Mouse (Mus musculus): Measurements from ENCODE around the gene Bex3. TPM values are rescaled to one million over a fixed set of nuclear protein-coding genes. Genes with fewer than 3 reads are reported as not detected.

Gene Bex3
- total and polyA plus RNA-seq, 2 experiments from 2014 or later: 263 to 904 TPM

GRCm38 (mm10) chrX:136306196-136306595, 36.1 kb downstream of the Bex3 start:
- WGBS: 55% methylated on average over 1 of the region's 1 CpGs
- no peak for ATAC-seq
- Histone ChIP-seq H3K4me1 (ENCODE audit: insufficient read depth, low read length) (no peaks in the 10 kb centered on the region), H3K9me3 (ENCODE audit: low read length) (no peaks in the 10 kb centered on the region), H3K27ac (no peak overlapping the region), H3K4me2 (ENCODE audit: low read depth, low read length) (no peak overlapping the region), H3K4me3 (ENCODE audit: low read length) (no peak overlapping the region), H3K36me3 (ENCODE audit: insufficient read depth, low read length) (no peaks in the 10 kb centered on the region), H3K27me3 (ENCODE audit: insufficient read depth, low read length) (no peaks in the 10 kb centered on the region), H3K9ac (replicated peaks; ENCODE audit: low read length) (no peak overlapping the region)
- TF ChIP-seq CTCF (IDR thresholded peaks at IDR 0.05; ENCODE audit: low read depth): no peak
- DNase-seq (ENCODE audit: low spot score): no peak

DNA sequence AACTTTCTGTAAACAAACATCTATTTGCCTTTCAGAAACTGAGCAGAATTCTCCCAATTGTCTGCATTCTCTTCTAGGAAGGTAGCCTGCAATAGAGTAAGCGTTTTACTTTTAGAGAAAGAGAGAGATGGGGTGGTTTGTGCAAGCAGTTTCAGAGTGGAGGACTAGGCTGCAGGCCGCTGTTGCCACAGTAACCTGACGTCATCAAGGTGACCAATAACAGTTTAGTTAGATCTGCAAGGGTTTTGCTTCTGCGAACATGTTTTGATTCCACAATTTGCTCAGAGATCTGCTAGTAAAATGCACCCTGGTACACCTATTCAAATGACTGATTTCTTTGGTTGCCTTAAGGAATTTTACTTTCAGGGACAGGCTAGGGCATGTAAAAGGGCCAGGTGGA, 43.2 kb downstream of the Bex3 start:
- Histone ChIP-seq H3K27ac (peak overlapping the region; percentile 60; the same call in 1 of the 2 replicates), H3K27me3 (ENCODE audit: insufficient read depth, low read length) (no peaks in the 10 kb centered on the region), H3K4me3 (ENCODE audit: low read length) (no peak overlapping the region), H3K9ac (replicated peaks; ENCODE audit: low read length) (no peak overlapping the region), H3K36me3 (ENCODE audit: insufficient read depth, low read length) (no peaks in the 10 kb centered on the region), H3K9me3 (ENCODE audit: low read length) (no peaks in the 10 kb centered on the region), H3K4me1 (ENCODE audit: insufficient read depth, low read length) (no peaks in the 10 kb centered on the region), H3K4me2 (ENCODE audit: low read depth, low read length) (peak overlapping the region; percentile 23; the same call in 1 of the 2 replicates)
- DNase-seq (ENCODE audit: low spot score) (peak; percentile 65), ATAC-seq (peak; percentile 78)
- WGBS: 47% methylated on average over 4 of the region's 4 CpGs
- no peak for TF ChIP-seq CTCF (IDR thresholded peaks at IDR 0.05; ENCODE audit: low read depth)

DNA sequence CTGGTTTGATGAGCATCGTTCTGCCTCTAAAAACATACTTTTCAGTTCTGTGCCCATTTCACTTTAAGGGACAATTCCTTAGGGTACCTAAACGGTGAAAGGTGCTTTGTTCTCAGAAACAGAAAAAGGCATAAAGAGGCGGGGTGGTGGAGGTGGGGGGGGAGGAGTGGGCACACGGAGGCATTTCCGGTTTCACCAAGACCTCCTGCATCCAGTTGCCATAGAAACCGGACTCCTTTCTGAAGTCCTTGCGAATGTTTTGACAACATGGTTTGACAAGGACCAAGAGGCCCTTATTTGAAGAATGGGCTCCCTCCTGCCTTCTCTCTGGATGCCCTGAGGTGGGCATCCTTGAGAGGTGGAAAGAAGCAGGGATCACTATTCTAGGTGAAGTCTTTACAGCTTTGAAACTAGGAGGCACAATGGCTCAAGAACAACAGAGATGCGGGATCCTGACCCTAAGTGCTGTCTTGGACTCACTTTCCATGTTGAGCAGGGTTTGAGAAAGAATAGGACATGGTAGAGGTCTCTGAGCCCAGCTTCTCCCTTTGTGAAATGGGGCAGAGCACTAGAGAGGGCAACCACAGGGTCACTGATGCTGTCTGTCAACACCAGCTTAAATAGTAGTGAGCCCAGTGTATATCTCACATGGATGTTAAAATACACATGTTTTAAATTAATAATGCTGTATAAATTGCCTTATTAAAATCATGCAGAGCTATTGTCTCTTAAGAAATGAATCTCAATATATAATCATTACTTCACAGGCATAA, 43.9 kb downstream of the Bex3 start:
- peak; percentile 67 for DNase-seq (ENCODE audit: low spot score)
- TF ChIP-seq CTCF (IDR thresholded peaks at IDR 0.05; ENCODE audit: low read depth): no peak

GRCm38 (mm10) chrX:136319953-136320352, 49.9 kb downstream of the Bex3 start:
- no peak for ATAC-seq
- Histone ChIP-seq H3K4me1 (ENCODE audit: insufficient read depth, low read length) (no peaks in the 10 kb centered on the region), H3K4me2 (ENCODE audit: low read depth, low read length) (no peak overlapping the region), H3K27ac (no peak overlapping the region), H3K36me3 (ENCODE audit: insufficient read depth, low read length) (no peaks in the 10 kb centered on the region), H3K9ac (replicated peaks; ENCODE audit: low read length) (no peak overlapping the region), H3K9me3 (ENCODE audit: low read length) (no peaks in the 10 kb centered on the region), H3K27me3 (ENCODE audit: insufficient read depth, low read length) (no peaks in the 10 kb centered on the region), H3K4me3 (ENCODE audit: low read length) (no peak overlapping the region)
- TF ChIP-seq CTCF (IDR thresholded peaks at IDR 0.05; ENCODE audit: low read depth): no peak
- no peak for DNase-seq (ENCODE audit: low spot score)
- WGBS: 67% methylated on average over 4 of the region's 4 CpGs

More for the DNA sequence above, 43.9 kb downstream of the Bex3 start:
- no peaks in the 10 kb centered on the region for H3K4me1 ChIP-seq (ENCODE audit: insufficient read depth, low read length)
- H3K27ac ChIP-seq: peak overlapping the region; percentile 60; the same call in 1 of the 2 replicates
- 46% methylated on average over 8 of the region's 8 CpGs for WGBS
- peak overlapping the region; percentile 23; the same call in 1 of the 2 replicates for H3K4me2 ChIP-seq (ENCODE audit: low read depth, low read length)
- no peaks in the 10 kb centered on the region for H3K9me3 ChIP-seq (ENCODE audit: low read length)
- H3K27me3 ChIP-seq (ENCODE audit: insufficient read depth, low read length): no peaks in the 10 kb centered on the region
- no peak overlapping the region for H3K9ac ChIP-seq (replicated peaks; ENCODE audit: low read length)
- H3K36me3 ChIP-seq (ENCODE audit: insufficient read depth, low read length): no peaks in the 10 kb centered on the region
- ATAC-seq: peak; percentile 74; the same call in 1 of the 2 replicates
- no peak overlapping the region for H3K4me3 ChIP-seq (ENCODE audit: low read length)

Other genes with a start within 250 kb of the Bex3 start
- gene Arxes1, start 236.9 kb upstream of the Bex3 start, total RNA-seq (2014; rRNA removed): 57.8 and 57.9 TPM in 2 replicates
- 177 and 187 TPM in 2 replicates for gene Arxes1, start 236.9 kb upstream of the Bex3 start, polyA plus RNA-seq (2015; fragmentation: Nextera tagmentation; extraction: Ambion mirVana)
- 171 and 200 TPM in 2 replicates for gene Bex2, start 202.0 kb upstream of the Bex3 start, total RNA-seq (2014; rRNA removed)
- gene Bex2, start 202.0 kb upstream of the Bex3 start, polyA plus RNA-seq (2015; fragmentation: Nextera tagmentation; extraction: Ambion mirVana): 938 and 961 TPM in 2 replicates
- not detected in 2 replicates for gene Nxf3, start 185.0 kb upstream of the Bex3 start, total RNA-seq (2014; rRNA removed)
- 0.05 TPM in 1 of 2 replicates, not detected in the other for gene Nxf3, start 185.0 kb upstream of the Bex3 start, polyA plus RNA-seq (2015; fragmentation: Nextera tagmentation; extraction: Ambion mirVana)
- gene Bex4, start 131.3 kb upstream of the Bex3 start, total RNA-seq (2014; rRNA removed): 20.0 and 38.4 TPM in 2 replicates
- gene Bex4, start 131.3 kb upstream of the Bex3 start, polyA plus RNA-seq (2015; fragmentation: Nextera tagmentation; extraction: Ambion mirVana): 153 and 160 TPM in 2 replicates
- gene Tceal8, start 97.9 kb upstream of the Bex3 start, total RNA-seq (2014; rRNA removed): 72.2 and 82.6 TPM in 2 replicates
- 138 and 146 TPM in 2 replicates for gene Tceal8, start 97.9 kb upstream of the Bex3 start, polyA plus RNA-seq (2015; fragmentation: Nextera tagmentation; extraction: Ambion mirVana)
- gene Tceal5, start 66.4 kb upstream of the Bex3 start, total RNA-seq (2014; rRNA removed): 3.9 and 4.3 TPM in 2 replicates
- gene Tceal5, start 66.4 kb upstream of the Bex3 start, polyA plus RNA-seq (2015; fragmentation: Nextera tagmentation; extraction: Ambion mirVana): 45.2 and 45.8 TPM in 2 replicates
- 0.86 and 2.4 TPM in 2 replicates for gene Tceal7, start 55.5 kb upstream of the Bex3 start, total RNA-seq (2014; rRNA removed)
- 3.5 and 4.1 TPM in 2 replicates for gene Tceal7, start 55.5 kb upstream of the Bex3 start, polyA plus RNA-seq (2015; fragmentation: Nextera tagmentation; extraction: Ambion mirVana)
- gene Bex1, start 54.7 kb upstream of the Bex3 start, total RNA-seq (2014; rRNA removed): 38.9 and 58.8 TPM in 2 replicates
- gene Bex1, start 54.7 kb upstream of the Bex3 start, polyA plus RNA-seq (2015; fragmentation: Nextera tagmentation; extraction: Ambion mirVana): 272 and 279 TPM in 2 replicates
- 89.2 and 100 TPM in 2 replicates for gene Tceal9, start 25.2 kb upstream of the Bex3 start, total RNA-seq (2014; rRNA removed)
- gene Tceal9, start 25.2 kb upstream of the Bex3 start, polyA plus RNA-seq (2015; fragmentation: Nextera tagmentation; extraction: Ambion mirVana): 257 and 262 TPM in 2 replicates
- gene Kir3dl1, start 247.7 kb downstream of the Bex3 start, total RNA-seq (2014; rRNA removed): not detected in 2 replicates
- not detected in 2 replicates for gene Kir3dl1, start 247.7 kb downstream of the Bex3 start, polyA plus RNA-seq (2015; fragmentation: Nextera tagmentation; extraction: Ambion mirVana)